Mouse (Mus musculus) spleen, adult 2 months (tissue): ENCODE results near the gene Sap18b. TPM values are rescaled to one million over a fixed set of nuclear protein-coding genes. Genes with fewer than 3 reads are reported as not detected.
A peak's percentile ranks its signal among the peaks of the same experiment; 100 is the strongest.

Source experiments
- DNase-seq, 2 experiments: peaks; one replicate each; pipeline versions ENCODE4 v3.0.0 to v3.0.0-alpha.2; 2012 to 2021; ENCODE audit warnings: low spot score in 2 of 2, low read depth in 1 of 2
- H3K27ac ChIP-seq: fragments of 200-500 bp; 2 replicates; pipeline ENCODE4 v1.5.1; 2012; ENCODE audit warnings: low read length, inconsistent platforms; ENCODE audit not compliant: insufficient read depth
- H3K27me3 ChIP-seq: fragments of 200-500 bp; 2 replicates; pipeline ENCODE4 v1.6.1; 2012; ENCODE audit warnings: mild to moderate bottlenecking, moderate library complexity, low read length, inconsistent platforms; ENCODE audit not compliant: control insufficient read depth, insufficient read depth
- H3K36me3 ChIP-seq: fragments of 200-500 bp; 2 replicates; pipeline ENCODE4 v1.6.1; 2012; ENCODE audit warnings: mild to moderate bottlenecking, low read length, inconsistent platforms; ENCODE audit not compliant: control insufficient read depth, insufficient read depth
- H3K4me1 ChIP-seq: fragments of 200-500 bp; 2 replicates; pipeline ENCODE4 v1.6.1; 2011; ENCODE audit warnings: inconsistent platforms; ENCODE audit not compliant: control insufficient read depth, insufficient read depth, insufficient read length
- H3K4me3 ChIP-seq: fragments of 200-500 bp; 2 replicates; pipeline ENCODE4 v1.5.1; 2011; ENCODE audit warnings: mild to moderate bottlenecking, inconsistent platforms; ENCODE audit not compliant: insufficient read depth, insufficient read length; ENCODE audit errors: extremely low read depth
- CTCF ChIP-seq: fragments of 200-500 bp; IDR thresholded peaks from 2 replicates; pipeline ENCODE4 v1.5.1; 2011; ENCODE audit warnings: mild to moderate bottlenecking, inconsistent platforms; ENCODE audit not compliant: insufficient read depth, insufficient read length, insufficient replicate concordance; ENCODE audit errors: extremely low read depth
- POLR2A ChIP-seq: fragments of 200-500 bp; IDR thresholded peaks from 2 replicates; pipeline ENCODE4 v1.6.1; 2011; ENCODE audit warnings: low read depth, low read length, inconsistent platforms
- WGBS: fragments of 180-500 bp; shearing (Covaris S2); methylation state at CpG from one replicate; pipeline ENCODE4 v1.1.7; 2018; 5-methylcytosine and 5-hydroxymethylcytosine counted together
- polyA plus RNA-seq: library from polyadenylated mRNA; depleted of rRNA; stranded (reverse); fragments of >200 nt; gene quantifications from 2 replicates; pipeline ENCODE4 v1.2.3, GENCODE M21; 2012

Gene Sap18b
- polyA plus RNA-seq, 1 experiment, result 24.9 TPM

- no peak for TF ChIP-seq CTCF
- no peak for TF ChIP-seq POLR2A
- no peaks in the 10 kb centered on the region; the same call in 1 of the 2 replicates for H3K4me1 ChIP-seq
- H3K27ac ChIP-seq, result no peak overlapping the region
- no peak overlapping the region for H3K4me3 ChIP-seq
- H3K36me3 ChIP-seq, result no peaks in the 10 kb centered on the region
- WGBS, result 92% methylated on average over 6 of the region's 6 CpGs
- no peaks in the 10 kb centered on the region for H3K27me3 ChIP-seq
- no peak for DNase-seq
Measured at GRCm38 (mm10) chr8:95821266-95821665, 3.9 kb upstream of the Sap18b start.

GRCm38 (mm10) chr8:95822096-95822495 lies 3.0 kb upstream of the Sap18b start:
- TF ChIP-seq CTCF, result no peak
- no peak for TF ChIP-seq POLR2A
- no peak overlapping the region for H3K4me3 ChIP-seq
- H3K27me3 ChIP-seq, result no peaks in the 10 kb centered on the region
- no peaks in the 10 kb centered on the region for H3K4me1 ChIP-seq
- no peak for DNase-seq
- no peak overlapping the region for H3K27ac ChIP-seq
- 85% methylated on average over 5 of the region's 5 CpGs for WGBS
- no peaks in the 10 kb centered on the region for H3K36me3 ChIP-seq

GRCm38 (mm10) chr8:95822699-95823098 lies 2.4 kb upstream of the Sap18b start:
- 71% methylated on average over 3 of the region's 3 CpGs for WGBS

GRCm38 (mm10) chr8:95830144-95830543 lies 5.0 kb downstream of the Sap18b start:
- no peak overlapping the region for H3K4me3 ChIP-seq
- no peaks in the 10 kb centered on the region for H3K4me1 ChIP-seq
- H3K27me3 ChIP-seq, result no peaks in the 10 kb centered on the region
- no peak for TF ChIP-seq CTCF
- TF ChIP-seq POLR2A, result no peak
- H3K36me3 ChIP-seq, result no peaks in the 10 kb centered on the region
- DNase-seq, result no peak
- H3K27ac ChIP-seq, result no peak overlapping the region
- WGBS, result 81% methylated on average over 3 of the region's 3 CpGs

More at GRCm38 (mm10) chr8:95822699-95823098, 2.4 kb upstream of the Sap18b start:
- Histone ChIP-seq H3K27me3 (no peaks in the 10 kb centered on the region), H3K4me3 (no peak overlapping the region), H3K27ac (no peak overlapping the region), H3K4me1 (no peaks in the 10 kb centered on the region), H3K36me3 (no peaks in the 10 kb centered on the region)
- TF ChIP-seq POLR2A (no peak), CTCF (no peak)
- no peak for DNase-seq

GRCm38 (mm10) chr8:95832603-95833434 lies 7.7 kb downstream of the Sap18b start:
- Histone ChIP-seq H3K27ac (no peak overlapping the region), H3K27me3 (no peaks in the 10 kb centered on the region), H3K4me1 (no peaks in the 10 kb centered on the region), H3K36me3 (peaks cover 4% of the 10 kb centered on the region), H3K4me3 (no peak overlapping the region)
- DNase-seq, result peak; percentile 50 to 80
- WGBS, result 22% methylated on average over 16 of the region's 16 CpGs
- TF ChIP-seq POLR2A, result no peak
- TF ChIP-seq CTCF, result peak; percentile 84; the same call in 1 of the 2 replicates

- Histone ChIP-seq H3K27ac (no peak overlapping the region), H3K27me3 (no peaks in the 10 kb centered on the region), H3K36me3 (peaks cover 4% of the 10 kb centered on the region), H3K4me3 (no peak overlapping the region), H3K4me1 (no peaks in the 10 kb centered on the region)
- no peak for DNase-seq
- TF ChIP-seq POLR2A (no peak), CTCF (no peak)
- 12% methylated on average over 16 of the region's 16 CpGs for WGBS
Measured at GRCm38 (mm10) chr8:95833435-95833984, 8.4 kb downstream of the Sap18b start.

GRCm38 (mm10) chr8:95835891-95836290 lies 10.7 kb downstream of the Sap18b start:
- DNase-seq, result no peak
- Histone ChIP-seq H3K36me3 (peaks cover 4% of the 10 kb centered on the region), H3K27ac (no peak overlapping the region), H3K4me3 (no peak overlapping the region), H3K27me3 (no peaks in the 10 kb centered on the region), H3K4me1 (no peaks in the 10 kb centered on the region)
- TF ChIP-seq POLR2A (no peak), CTCF (no peak)
- 81% methylated on average over 4 of the region's 4 CpGs for WGBS
